Mouse (Mus musculus) erythroblast, embryonic 14.5 days (primary cell): Measurements from ENCODE around the gene Skap1. TPM values are rescaled to one million over a fixed set of nuclear protein-coding genes. Genes with fewer than 3 reads are reported as not detected.

ENCODE experiments used
- H3K27me3 ChIP-seq: 2 replicates; pipeline ENCODE4 v1.6.1; 2012; ENCODE audit warnings: inconsistent platforms; ENCODE audit not compliant: control insufficient read depth
- H3K36me3 ChIP-seq: 2 replicates; pipeline ENCODE4 v1.6.1; 2012; ENCODE audit warnings: mild to moderate bottlenecking, inconsistent platforms; ENCODE audit not compliant: control insufficient read depth
- H3K4me1 ChIP-seq: 2 replicates; pipeline ENCODE4 v1.6.1; 2012; ENCODE audit warnings: inconsistent platforms; ENCODE audit not compliant: control insufficient read depth
- H3K4me3 ChIP-seq: replicated peaks from 2 replicates; pipeline ENCODE3; 2012; ENCODE audit warnings: moderate library complexity, mild to moderate bottlenecking, inconsistent platforms
- H3K9me3 ChIP-seq: 2 replicates; pipeline ENCODE4 v1.6.1; 2012; ENCODE audit warnings: low read length, inconsistent platforms, mixed read lengths; ENCODE audit not compliant: control insufficient read depth
- GATA1 ChIP-seq: IDR thresholded peaks from 2 replicates; pipeline ENCODE4 v1.6.1; 2012; ENCODE audit warnings: low read length, inconsistent platforms, mixed read lengths
- TAL1 ChIP-seq: IDR thresholded peaks from 3 replicates; pipeline ENCODE4 v1.6.1; 2012; ENCODE audit warnings: low read length, inconsistent platforms, mixed read lengths
- polyA plus RNA-seq: library from polyadenylated mRNA; stranded (reverse); fragments of >175 nt; gene quantifications from 2 replicates; pipeline ENCODE4 v1.2.3, GENCODE M21; 2012

Skap1 gene
- polyA plus RNA-seq: 0.08 TPM in 1 of 2 replicates, not detected in the other

DNA sequence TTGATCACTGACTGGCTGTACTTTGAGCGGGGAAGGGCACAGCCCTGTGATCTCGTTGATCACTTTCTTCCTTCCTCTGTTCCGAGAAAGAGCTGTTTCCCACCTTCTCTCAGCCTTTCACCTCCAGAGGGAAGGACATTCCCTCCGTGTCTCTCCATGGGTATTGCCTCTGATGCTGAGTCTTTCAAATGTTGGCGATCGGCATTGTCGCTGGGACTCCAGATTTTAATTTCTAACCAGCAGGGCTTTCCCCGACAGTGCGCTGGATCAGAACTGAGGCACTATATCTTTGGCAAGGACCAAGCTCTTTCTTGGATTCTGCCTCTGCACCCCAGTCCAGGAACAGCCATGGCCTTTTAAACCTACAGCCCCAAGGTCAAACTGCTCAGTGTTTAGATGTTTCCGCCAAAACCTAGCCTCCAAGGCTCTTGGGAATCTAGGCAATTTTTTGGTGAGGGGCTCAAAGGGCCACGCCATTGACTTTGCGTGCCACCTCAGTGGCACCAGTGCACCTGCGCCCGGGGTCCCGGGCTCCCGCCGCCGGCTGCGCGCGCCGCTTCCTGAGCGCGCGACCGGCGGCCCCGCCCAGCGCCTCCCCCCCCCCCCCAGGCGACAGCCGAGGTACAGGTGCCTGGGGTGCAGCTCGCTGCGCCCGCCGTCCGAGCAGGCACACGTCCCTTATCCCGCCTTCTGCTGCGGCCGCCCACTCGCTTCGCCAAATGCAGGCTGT lies at the start of gene Skap1:
TSS of gene Skap1 (plus strand) at position 608 of the 730 bp plus-strand sequence.
- no peak within 1 kb of the TSS for H3K4me3 ChIP-seq
- H3K36me3 ChIP-seq: no peaks in the 10 kb centered on the region
- TF ChIP-seq TAL1 (no peak), GATA1 (no peak)
- peaks cover 56% of the 10 kb centered on the region for H3K27me3 ChIP-seq
- H3K4me1 ChIP-seq: peaks cover 4% of the 10 kb centered on the region
- no peaks in the 10 kb centered on the region for H3K9me3 ChIP-seq

DNA sequence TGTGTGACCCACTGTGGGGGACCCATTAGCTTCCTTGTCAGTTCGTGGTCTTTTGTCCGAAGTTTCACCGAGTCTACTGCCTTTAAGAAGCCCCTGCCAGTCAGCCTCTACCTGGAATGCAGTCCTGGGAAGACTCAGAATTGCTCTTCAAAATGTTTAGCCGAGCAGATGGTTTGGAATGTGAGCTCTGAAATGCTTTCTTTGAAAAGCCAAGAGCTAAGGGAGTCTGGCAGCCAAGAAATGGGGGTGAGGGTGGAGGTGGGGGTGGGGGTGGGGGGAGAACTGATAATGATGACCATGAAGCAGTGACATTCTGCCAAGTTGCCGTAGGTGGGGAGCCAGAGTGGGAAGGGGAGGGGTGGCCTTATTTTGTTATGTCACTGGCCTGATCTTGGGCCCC lies 43.3 kb upstream of the Skap1 start:
- no peak for TF ChIP-seq GATA1
- no peak for TF ChIP-seq TAL1
- H3K27me3 ChIP-seq: no peaks in the 10 kb centered on the region
- no peaks in the 10 kb centered on the region for H3K36me3 ChIP-seq
- H3K4me1 ChIP-seq: no peaks in the 10 kb centered on the region
- H3K4me3 ChIP-seq: no peak overlapping the region
- H3K9me3 ChIP-seq: no peaks in the 10 kb centered on the region

DNA sequence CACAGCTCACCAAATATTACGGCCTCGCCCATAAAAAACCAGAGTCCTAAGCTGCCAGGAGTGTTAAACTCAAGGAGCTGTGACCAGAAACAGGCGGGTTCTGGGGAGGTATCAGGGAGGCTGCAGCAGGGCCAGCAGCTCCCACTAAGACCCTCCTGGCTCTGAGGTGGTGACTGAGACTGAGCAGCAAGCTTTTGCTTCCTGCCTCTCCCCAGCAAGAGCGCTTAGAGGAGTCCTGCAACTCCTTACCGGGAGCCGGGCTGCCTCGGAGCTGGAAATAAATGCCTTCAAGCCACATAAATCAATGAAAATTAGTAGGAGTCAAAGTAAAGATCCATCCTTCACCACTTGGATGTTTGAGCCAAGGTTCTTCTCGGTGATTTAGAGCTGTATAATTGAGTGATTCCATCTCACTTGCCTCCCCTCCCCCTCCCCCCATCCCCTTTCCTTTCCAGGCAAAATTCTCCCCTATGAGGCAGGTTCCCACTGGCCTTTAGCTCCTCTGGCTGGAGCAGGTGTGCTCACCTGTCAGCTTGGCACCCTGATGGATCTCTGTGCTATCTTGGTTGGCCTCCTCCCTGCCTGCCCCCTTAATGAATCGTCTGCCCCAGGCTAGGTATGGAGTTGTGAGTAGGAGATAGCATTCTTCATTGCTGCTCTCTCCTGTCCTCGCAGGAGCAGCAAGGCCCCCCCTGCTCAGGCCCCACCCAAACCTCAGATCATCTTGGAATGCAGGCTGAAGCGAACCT lies 42.7 kb upstream of the Skap1 start:
- Histone ChIP-seq H3K4me1 (no peaks in the 10 kb centered on the region), H3K9me3 (no peaks in the 10 kb centered on the region), H3K4me3 (no peak overlapping the region), H3K27me3 (no peaks in the 10 kb centered on the region), H3K36me3 (no peaks in the 10 kb centered on the region)
- TF ChIP-seq TAL1 (no peak), GATA1 (no peak)

DNA sequence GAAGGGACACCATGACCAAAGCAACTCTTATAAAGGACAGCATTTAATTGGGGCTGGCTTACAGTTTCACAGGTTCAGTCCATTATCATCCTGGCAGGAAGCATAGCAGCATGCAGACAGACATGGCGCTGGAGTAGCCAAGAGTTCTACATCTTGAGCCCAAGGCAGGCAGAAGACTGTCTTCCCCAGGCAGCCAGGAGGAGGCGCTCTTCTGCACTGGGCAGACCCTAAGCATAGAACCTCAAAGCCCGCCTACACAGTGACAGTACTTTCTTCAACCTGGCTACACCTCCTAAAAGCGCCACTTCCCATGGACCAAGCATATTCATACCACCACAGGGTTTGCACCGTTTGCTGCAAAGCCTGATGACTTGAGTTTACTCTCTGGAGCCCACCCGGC lies 39.2 kb upstream of the Skap1 start:
- Histone ChIP-seq H3K27me3 (no peaks in the 10 kb centered on the region), H3K4me1 (no peaks in the 10 kb centered on the region), H3K36me3 (no peaks in the 10 kb centered on the region), H3K9me3 (no peaks in the 10 kb centered on the region), H3K4me3 (no peak overlapping the region)
- TF ChIP-seq GATA1: no peak
- TF ChIP-seq TAL1: no peak

DNA sequence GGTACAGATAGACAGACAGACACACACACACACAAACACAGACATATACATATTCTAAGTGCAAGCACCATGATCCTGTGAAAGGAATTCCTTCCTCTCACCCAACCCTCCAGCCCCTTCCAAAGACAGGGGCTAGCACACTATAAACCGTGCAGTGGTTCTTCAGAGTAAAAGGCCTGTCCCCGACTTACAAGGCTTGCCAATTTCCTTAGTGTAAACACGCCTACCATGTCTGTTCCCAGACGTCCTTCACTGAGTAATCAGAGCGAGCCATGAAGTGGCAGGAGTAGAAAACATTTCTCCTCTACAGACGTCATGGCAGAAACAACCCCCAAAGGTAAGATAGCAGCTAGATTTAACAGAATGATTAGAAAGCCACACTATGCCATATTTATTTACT lies 38.2 kb upstream of the Skap1 start:
- Histone ChIP-seq H3K4me1 (no peaks in the 10 kb centered on the region), H3K4me3 (no peak overlapping the region), H3K9me3 (no peaks in the 10 kb centered on the region), H3K27me3 (no peaks in the 10 kb centered on the region), H3K36me3 (no peaks in the 10 kb centered on the region)
- TF ChIP-seq GATA1 (no peak), TAL1 (no peak)

DNA sequence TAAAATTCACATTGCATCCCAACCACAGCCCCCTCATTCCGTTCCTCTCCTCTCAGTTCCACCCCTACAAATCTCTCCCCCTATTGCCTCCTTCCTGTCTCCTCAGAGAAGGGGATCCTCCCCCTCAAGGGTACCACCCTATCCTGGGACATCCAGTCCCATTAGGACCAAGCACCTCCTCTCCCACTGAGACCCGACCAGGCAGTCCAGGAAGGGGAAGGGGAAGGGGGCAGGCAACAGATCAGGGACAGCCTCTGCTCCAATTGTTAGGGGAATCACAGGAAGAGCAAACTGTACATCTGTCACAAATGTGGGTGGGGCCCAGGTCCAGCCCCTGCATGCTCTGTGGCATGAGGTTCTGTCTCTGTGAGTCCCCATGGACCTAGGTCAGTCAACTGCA lies 37.6 kb upstream of the Skap1 start:
- Histone ChIP-seq H3K4me3 (no peak overlapping the region), H3K36me3 (no peaks in the 10 kb centered on the region), H3K27me3 (no peaks in the 10 kb centered on the region), H3K9me3 (no peaks in the 10 kb centered on the region), H3K4me1 (no peaks in the 10 kb centered on the region)
- TF ChIP-seq GATA1: no peak
- no peak for TF ChIP-seq TAL1

DNA sequence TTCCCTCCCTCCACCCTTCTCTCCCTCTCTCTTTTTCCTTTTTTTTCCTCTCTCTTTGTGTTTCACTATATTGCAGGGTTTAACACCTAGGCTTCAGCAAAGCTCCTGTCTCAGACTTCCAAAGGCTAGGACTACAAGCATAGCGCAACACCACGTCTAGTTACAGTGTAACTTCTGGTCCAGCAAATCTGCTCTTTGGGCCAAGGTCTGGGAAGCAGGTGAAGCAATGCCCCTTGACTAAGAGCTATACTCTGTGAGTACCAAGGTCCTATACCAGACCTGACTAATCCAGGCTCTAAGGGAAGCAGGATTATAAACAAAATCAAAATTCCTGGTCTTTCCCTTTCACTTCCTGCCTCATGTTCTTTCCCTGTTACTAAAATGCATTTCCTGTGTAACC lies 35.3 kb upstream of the Skap1 start:
- Histone ChIP-seq H3K27me3 (no peaks in the 10 kb centered on the region), H3K4me3 (no peak overlapping the region), H3K4me1 (no peaks in the 10 kb centered on the region), H3K9me3 (no peaks in the 10 kb centered on the region), H3K36me3 (no peaks in the 10 kb centered on the region)
- TF ChIP-seq GATA1 (no peak), TAL1 (no peak)

DNA sequence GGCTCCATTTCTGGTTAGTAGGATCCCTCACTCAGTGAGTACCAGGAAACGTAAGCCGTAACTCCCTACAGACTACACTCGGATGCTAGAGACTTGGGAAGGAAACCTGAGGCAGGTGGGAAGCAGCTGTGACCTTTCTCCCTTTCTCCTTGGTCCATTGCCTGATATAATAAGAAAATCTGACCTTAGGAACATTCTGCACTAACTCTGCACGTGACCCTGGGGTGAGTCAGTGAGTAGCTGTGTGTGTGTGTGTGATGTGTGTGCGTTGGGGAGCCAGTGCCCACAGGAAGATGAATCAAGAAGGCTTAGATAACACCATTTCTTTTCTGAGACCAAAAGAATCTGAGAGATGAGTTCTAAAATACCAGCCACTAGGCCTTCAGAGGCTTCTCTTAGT lies 34.5 kb upstream of the Skap1 start:
- Histone ChIP-seq H3K4me3 (no peak overlapping the region), H3K27me3 (no peaks in the 10 kb centered on the region), H3K4me1 (no peaks in the 10 kb centered on the region), H3K36me3 (no peaks in the 10 kb centered on the region), H3K9me3 (no peaks in the 10 kb centered on the region)
- TF ChIP-seq TAL1 (no peak), GATA1 (no peak)

DNA sequence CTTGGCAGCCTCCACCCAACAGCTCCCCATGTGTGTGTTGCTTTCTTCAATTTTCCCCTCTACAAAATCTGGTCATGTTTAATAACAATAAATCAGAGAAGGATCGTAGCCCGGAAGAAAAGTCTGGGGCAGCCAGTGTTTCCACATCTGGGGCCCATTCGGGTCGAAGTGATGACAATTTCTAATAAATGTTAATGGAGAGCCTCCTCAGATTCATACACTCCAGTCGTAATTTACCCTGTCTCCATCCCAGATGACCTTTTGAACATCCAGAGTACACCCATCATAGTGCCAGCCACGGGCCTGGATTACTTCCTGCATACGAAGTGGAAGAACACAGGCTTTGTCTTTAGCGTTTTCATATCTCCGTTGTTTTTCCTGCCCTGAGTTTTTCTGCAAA lies 32.5 kb upstream of the Skap1 start:
- no peaks in the 10 kb centered on the region for H3K36me3 ChIP-seq
- no peak overlapping the region for H3K4me3 ChIP-seq
- H3K27me3 ChIP-seq: no peaks in the 10 kb centered on the region
- H3K4me1 ChIP-seq: no peaks in the 10 kb centered on the region
- H3K9me3 ChIP-seq: no peaks in the 10 kb centered on the region
- TF ChIP-seq GATA1: no peak
- TF ChIP-seq TAL1: no peak
